Comparison of ENCODE assay signal across 9 mouse cellular contexts in genomic region chr10:42950252-42950751, GRCm38 (mm10).
DNase-seq lines count a peak whose midpoint lies in the region; ATAC-seq and TF ChIP-seq lines count a peak whose summit lies in the region.
"Had no signal": no experiment of that assay in that cellular context is flagged by ENCODE, and none has a peak within 500 bp of the region (broad histone marks: within the 10 kb centered on the region; RNA-seq: fewer than 3 reads in every experiment).

No protein-coding gene starts in this region.

- H3K36me3 ChIP-seq in hindbrain, embryonic 14.5 days (replicated peaks; ENCODE audit: control insufficient read depth, insufficient read depth): no peaks in the 10 kb centered on the region
- no peaks in the 10 kb centered on the region for H3K36me3 ChIP-seq in liver, postnatal 0 days (replicated peaks; ENCODE audit: insufficient read depth, low read length)

- no peak for DNase-seq in cerebellum, adult 8-10 months
- peak; percentile 56 for DNase-seq in brain, embryonic 14.5 days (ENCODE audit: low read depth)
- DNase-seq in hindbrain, embryonic 14.5 days (ENCODE audit: low spot score): no peak
- DNase-seq in liver, postnatal 0 days: peak; percentile 61
- no peak for DNase-seq in frontal cortex, postnatal 25 days (ENCODE audit: low spot score in 2 of 2)
- no peak for DNase-seq in spleen, postnatal 4 days (ENCODE audit: low spot score in 2 of 2)
- DNase-seq in cerebellum, postnatal 14 days: no peak

- peak overlapping the region; percentile 20 for H3K4me2 ChIP-seq in hindbrain, embryonic 14.5 days (replicated peaks)
- peak overlapping the region; percentile 33; the same call in 1 of the 2 replicates for H3K4me2 ChIP-seq in liver, postnatal 0 days (ENCODE audit: low read depth, low read length)

- 2% methylated on average over 7 of the region's 8 CpGs for WGBS in hindbrain, embryonic 14.5 days
- 4% methylated on average over 8 of the region's 8 CpGs for WGBS in liver, postnatal 0 days (ENCODE audit: insufficient replicate concordance)

- TF ChIP-seq CTCF in brain, embryonic 14.5 days (IDR thresholded peaks at IDR 0.05; ENCODE audit: borderline replicate concordance, extremely low read depth, insufficient read depth, insufficient read length): no peak
- no peak for TF ChIP-seq CTCF in liver, postnatal 0 days (IDR thresholded peaks at IDR 0.05; ENCODE audit: low read depth)

- TF ChIP-seq POLR2A in brain, embryonic 14.5 days (IDR thresholded peaks at IDR 0.05; ENCODE audit: borderline replicate concordance, extremely low read depth, insufficient read depth, insufficient read length, poor library complexity, severe bottlenecking): no peak

- H3K9me3 ChIP-seq in hindbrain, embryonic 14.5 days (ENCODE audit: control insufficient read depth, low read length): no peaks in the 10 kb centered on the region
- no peaks in the 10 kb centered on the region for H3K9me3 ChIP-seq in liver, postnatal 0 days (ENCODE audit: low read length)

- H3K9ac ChIP-seq in hindbrain, embryonic 14.5 days: no peak overlapping the region
- no peak overlapping the region for H3K9ac ChIP-seq in liver, postnatal 0 days (replicated peaks)

- H3K27ac ChIP-seq in hindbrain, embryonic 14.5 days: no peak overlapping the region
- H3K27ac ChIP-seq in liver, postnatal 0 days (ENCODE audit: low read depth): no peak overlapping the region

- 0 out of 2 replicates have a peak, but pooled peaks have one; percentile 38 for ATAC-seq in cerebellum, adult (ENCODE audit: insufficient number of reproducible peaks, low FRiP score, low TSS enrichment)
- ATAC-seq in hindbrain, embryonic 14.5 days (ENCODE audit: low FRiP score): peak; percentile 62; the same call in 1 of the 2 replicates
- ATAC-seq in liver, postnatal 0 days: peak; percentile 88

- no peak for TF ChIP-seq EP300 in liver, postnatal 0 days (IDR thresholded peaks at IDR 0.05; ENCODE audit: low read depth)

- H3K4me1 ChIP-seq in hindbrain, embryonic 14.5 days (replicated peaks; ENCODE audit: control insufficient read depth, insufficient read depth, low read length): peaks cover 8% of the 10 kb centered on the region; the same call in 1 of the 2 replicates
- no peaks in the 10 kb centered on the region for H3K4me1 ChIP-seq in liver, postnatal 0 days (ENCODE audit: insufficient read depth)

- H3K4me3 ChIP-seq in hindbrain, embryonic 14.5 days (replicated peaks; ENCODE audit: low read length): no peak overlapping the region
- H3K4me3 ChIP-seq in liver, postnatal 0 days (ENCODE audit: low read depth, low read length): no peak overlapping the region
- H3K4me3 ChIP-seq: erythroblast, embryonic 14.5 days had no signal

- no peaks in the 10 kb centered on the region for H3K27me3 ChIP-seq in hindbrain, embryonic 14.5 days (ENCODE audit: control insufficient read depth, insufficient read depth, low read length)
- H3K27me3 ChIP-seq in liver, postnatal 0 days (ENCODE audit: insufficient read depth, low read length): no peaks in the 10 kb centered on the region

Comparison
In these comparisons a context has a peak if more than half of its experiments do, and no peak if none do; other contexts are left out.
1. ATAC-seq: peak in every context shown above with its lines; median percentile 88 in liver, postnatal 0 days; 62 in hindbrain, embryonic 14.5 days; 38 in cerebellum, adult.
2. DNase-seq: peak in brain, embryonic 14.5 days (single experiment) and liver, postnatal 0 days (single experiment); none in cerebellum, adult 8-10 months (single experiment), hindbrain, embryonic 14.5 days (single experiment), frontal cortex, postnatal 25 days (0 of 2), spleen, postnatal 4 days (0 of 2) and cerebellum, postnatal 14 days (0 of 2).